Mouse (Mus musculus): Measurements from ENCODE around the gene Ltbp3.

The Ltbp3 gene

GRCm38 (mm10) chr19:5807740-5808139 is 67.0 kb downstream of the Ltbp3 start:
- DNase-seq, result no peak
